Mouse (Mus musculus): ENCODE measurements at regions not wholly inside any gene's neighbourhood (a gene's known extent, or its start where the extent isn't known, plus 50 kb on each side); places are given as distances from the start of the nearest gene placed in this dataset.

DNA sequence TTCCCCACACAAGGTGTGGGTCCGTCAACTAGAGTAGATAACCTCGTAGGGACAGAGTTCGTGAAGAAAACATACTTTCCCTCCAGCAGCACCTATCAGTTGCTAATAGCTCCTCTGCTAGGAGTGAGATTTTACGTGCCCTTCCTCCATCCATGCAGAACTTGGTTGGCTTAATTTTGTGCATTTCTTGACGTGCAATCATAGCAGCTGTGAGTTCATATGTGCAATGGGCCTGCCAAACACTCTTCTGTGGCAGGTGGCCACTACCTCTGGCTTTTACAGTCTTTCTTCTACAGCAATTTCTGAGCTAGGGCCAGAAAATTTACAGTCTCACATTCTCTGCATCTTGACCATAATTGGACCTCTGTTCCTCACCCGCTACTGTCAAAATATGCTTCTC lies 161.9 kb upstream of the Btg1 start:
- TF ChIP-seq MYB (IDR thresholded peaks at IDR 0.05; ENCODE audit: low read depth, low read length) (no peak), GABPA (IDR thresholded peaks at IDR 0.05; ENCODE audit: low read depth, low read length) (no peak)
- H3K9ac ChIP-seq (ENCODE audit: control insufficient read depth, low read depth, low read length, poor library complexity, severe bottlenecking), result no peak overlapping the region
- no peaks in the 10 kb centered on the region for H3K36me3 ChIP-seq (ENCODE audit: control insufficient read depth in 1 of 2, insufficient read depth in 2 of 2, low read length in 2 of 2)
- H3K4me1 ChIP-seq (ENCODE audit: control insufficient read depth in 1 of 2, insufficient read depth in 2 of 2, low read length in 2 of 2), result no peaks in the 10 kb centered on the region
- no peaks in the 10 kb centered on the region for H3K27me3 ChIP-seq (ENCODE audit: control insufficient read depth in 1 of 2, insufficient read depth in 2 of 2, low read length in 2 of 2)
- H3K79me2 ChIP-seq (ENCODE audit: control insufficient read depth, insufficient read depth, low read length, poor library complexity), result no peaks in the 10 kb centered on the region
- H3K4me3 ChIP-seq (ENCODE audit: control insufficient read depth in 1 of 2, insufficient read depth in 1 of 2, low read depth in 2 of 2, low read length in 2 of 2), result no peak overlapping the region
- DNase-seq (ENCODE audit: low read depth, low spot score), result no peak
- no peak overlapping the region for H3K27ac ChIP-seq (ENCODE audit: control insufficient read depth, low read depth, low read length)
- no peaks in the 10 kb centered on the region for H3K9me3 ChIP-seq (replicated peaks; ENCODE audit: insufficient read depth, low read length)

DNA sequence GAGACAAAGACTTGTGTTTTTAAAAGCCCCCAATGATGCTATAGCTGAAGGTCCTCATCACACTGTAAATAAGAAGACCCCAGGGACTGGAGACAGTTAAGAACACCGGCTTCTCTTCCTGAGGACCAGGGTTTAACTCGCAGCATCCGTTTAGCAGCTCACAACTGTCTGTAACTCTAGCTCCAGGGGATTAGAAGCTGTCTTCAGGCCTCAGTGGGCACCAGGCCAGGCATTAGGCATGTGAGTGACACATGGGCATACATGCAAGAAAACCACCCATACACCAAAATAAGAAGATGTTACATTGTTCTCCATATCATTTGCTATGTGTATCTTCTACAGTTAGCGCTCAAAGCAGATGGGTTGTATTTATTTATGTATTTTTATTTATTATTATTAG lies 158.3 kb upstream of the Btg1 start:
- DNase-seq (ENCODE audit: low read depth, low spot score), result no peak
- H3K79me2 ChIP-seq (ENCODE audit: control insufficient read depth, insufficient read depth, low read length, poor library complexity), result no peaks in the 10 kb centered on the region
- no peak overlapping the region for H3K27ac ChIP-seq (ENCODE audit: control insufficient read depth, low read depth, low read length)

DNA sequence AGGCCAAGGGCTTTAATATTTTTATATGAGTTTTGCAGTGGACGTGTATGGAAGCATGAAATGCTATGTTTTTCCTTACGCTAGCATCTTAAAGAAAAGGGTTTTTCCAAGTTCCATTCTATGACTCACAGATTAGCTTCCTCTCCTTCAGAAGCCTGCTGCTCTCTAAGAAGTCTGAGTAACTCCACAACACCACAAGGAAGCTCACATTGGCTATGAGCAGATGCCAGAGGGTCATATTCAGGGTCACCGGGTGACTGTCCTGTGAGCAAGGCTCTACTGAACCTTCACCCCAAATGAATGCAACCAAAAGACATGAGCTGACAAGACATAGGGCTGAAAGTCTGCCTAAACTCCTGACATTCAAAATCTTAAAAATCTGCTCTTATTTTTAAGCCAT lies 157.6 kb upstream of the Btg1 start:
- H3K4me3 ChIP-seq (ENCODE audit: control insufficient read depth in 1 of 2, insufficient read depth in 1 of 2, low read depth in 2 of 2, low read length in 2 of 2), result no peak overlapping the region
- TF ChIP-seq MXI1 (IDR thresholded peaks at IDR 0.05; ENCODE audit: low read depth, low read length), result no peak
- TF ChIP-seq EP300 (IDR thresholded peaks at IDR 0.05; ENCODE audit: low read depth in 1 of 2, low read length in 2 of 2), result no peak
- TF ChIP-seq POLR2AphosphoS2 (IDR thresholded peaks at IDR 0.05; ENCODE audit: low read length), result no peak
- no peak for TF ChIP-seq SIN3A (IDR thresholded peaks at IDR 0.05; ENCODE audit: low read length)
- no peak for TF ChIP-seq UBTF (IDR thresholded peaks at IDR 0.05; ENCODE audit: borderline replicate concordance, insufficient read depth, low read depth, low read length)
- TF ChIP-seq POLR2AphosphoS5 (IDR thresholded peaks at IDR 0.05; ENCODE audit: borderline replicate concordance, low read depth, low read length), result no peak
- TF ChIP-seq JUND (IDR thresholded peaks at IDR 0.05; ENCODE audit: low read depth, low read length), result no peak
- no peak for TF ChIP-seq RCOR1 (IDR thresholded peaks at IDR 0.05; ENCODE audit: low read depth, low read length)
- no peaks in the 10 kb centered on the region for H3K36me3 ChIP-seq (ENCODE audit: control insufficient read depth in 1 of 2, insufficient read depth in 2 of 2, low read length in 2 of 2)
- H3K9me3 ChIP-seq (replicated peaks; ENCODE audit: insufficient read depth, low read length), result no peaks in the 10 kb centered on the region
- H3K27ac ChIP-seq (ENCODE audit: control insufficient read depth, low read depth, low read length), result no peak overlapping the region
- H3K9ac ChIP-seq (ENCODE audit: control insufficient read depth, low read depth, low read length, poor library complexity, severe bottlenecking), result no peak overlapping the region
- no peak for DNase-seq (ENCODE audit: low read depth, low spot score)
- H3K79me2 ChIP-seq (ENCODE audit: control insufficient read depth, insufficient read depth, low read length, poor library complexity), result no peaks in the 10 kb centered on the region
- no peaks in the 10 kb centered on the region for H3K27me3 ChIP-seq (ENCODE audit: control insufficient read depth in 1 of 2, insufficient read depth in 2 of 2, low read length in 2 of 2)
- no peaks in the 10 kb centered on the region for H3K4me1 ChIP-seq (ENCODE audit: control insufficient read depth in 1 of 2, insufficient read depth in 2 of 2, low read length in 2 of 2)

More for the DNA sequence above, 158.3 kb upstream of the Btg1 start:
- no peak for TF ChIP-seq RAD21 (IDR thresholded peaks at IDR 0.05; ENCODE audit: low read depth, low read length)
- no peak for TF ChIP-seq CTCF (IDR thresholded peaks at IDR 0.05 in 2 of 3, conservative IDR thresholded peaks at IDR 0.05 in 1 of 3; ENCODE audit: control insufficient read depth in 1 of 3, insufficient read depth in 1 of 3, low read depth in 2 of 3, low read length in 3 of 3, poor library complexity in 1 of 3, severe bottlenecking in 1 of 3)
- TF ChIP-seq TCF12 (IDR thresholded peaks at IDR 0.05; ENCODE audit: low read depth, low read length), result no peak
- no peak for TF ChIP-seq E2F4 (IDR thresholded peaks at IDR 0.05; ENCODE audit: borderline replicate concordance, low read depth, low read length)
- TF ChIP-seq MEF2A (IDR thresholded peaks at IDR 0.05; ENCODE audit: extremely low read depth, insufficient replicate concordance, low read depth, low read length, poor library complexity, severe bottlenecking), result no peak
- TF ChIP-seq ZKSCAN1 (IDR thresholded peaks at IDR 0.05; ENCODE audit: low read depth, low read length), result no peak
- TF ChIP-seq MYB (IDR thresholded peaks at IDR 0.05; ENCODE audit: low read depth, low read length), result no peak
- no peak for TF ChIP-seq MAX (IDR thresholded peaks at IDR 0.05; ENCODE audit: low read length)
- TF ChIP-seq NRF1 (IDR thresholded peaks at IDR 0.05; ENCODE audit: insufficient read depth, low read depth, low read length, poor library complexity, severe bottlenecking), result no peak
- H3K36me3 ChIP-seq (ENCODE audit: control insufficient read depth in 1 of 2, insufficient read depth in 2 of 2, low read length in 2 of 2), result no peaks in the 10 kb centered on the region
- no peaks in the 10 kb centered on the region for H3K9me3 ChIP-seq (replicated peaks; ENCODE audit: insufficient read depth, low read length)
- H3K9ac ChIP-seq (ENCODE audit: control insufficient read depth, low read depth, low read length, poor library complexity, severe bottlenecking), result no peak overlapping the region
- H3K27me3 ChIP-seq (ENCODE audit: control insufficient read depth in 1 of 2, insufficient read depth in 2 of 2, low read length in 2 of 2), result no peaks in the 10 kb centered on the region
- H3K4me3 ChIP-seq (ENCODE audit: control insufficient read depth in 1 of 2, insufficient read depth in 1 of 2, low read depth in 2 of 2, low read length in 2 of 2), result no peak overlapping the region
- H3K4me1 ChIP-seq (ENCODE audit: control insufficient read depth in 1 of 2, insufficient read depth in 2 of 2, low read length in 2 of 2), result no peaks in the 10 kb centered on the region
